Mouse (Mus musculus) kidney, embryonic 15.5 days (tissue): ENCODE results near the gene Tex44. TPM values are rescaled to one million over a fixed set of nuclear protein-coding genes. Genes with fewer than 3 reads are reported as not detected.

Experiments
- polyA plus RNA-seq: library from polyadenylated mRNA; unstranded; fragments of >200 nt; fragmentation: Nextera tagmentation; extraction: Ambion mirVana; gene quantifications from 2 replicates; pipeline ENCODE4 v1.2.1, GENCODE M21; 2015

Gene Tex44
- polyA plus RNA-seq, 1 experiment from 2014 or later = not detected

Other genes with a start within 250 kb of the Tex44 start
- 7.5 and 7.8 TPM in 2 replicates for gene B3gnt7, start 123.5 kb upstream of the Tex44 start, polyA plus RNA-seq
- 500 and 531 TPM in 2 replicates for gene Ncl, start 66.9 kb upstream of the Tex44 start, polyA plus RNA-seq
- gene Nmur1, start 101 bp upstream of the Tex44 start, polyA plus RNA-seq = 0.13 TPM in 1 of 2 replicates, not detected in the other
- 2,949 and 3,271 TPM in 2 replicates for gene Ptma, start 100.4 kb downstream of the Tex44 start, polyA plus RNA-seq
- 61.5 and 64.7 TPM in 2 replicates for gene Pde6d, start 156.3 kb downstream of the Tex44 start, polyA plus RNA-seq
- 42.9 and 43.6 TPM in 2 replicates for gene Cops7b, start 156.6 kb downstream of the Tex44 start, polyA plus RNA-seq
- 3.7 and 4.3 TPM in 2 replicates for gene Nppc, start 244.2 kb downstream of the Tex44 start, polyA plus RNA-seq